Mouse (Mus musculus) fibroblast of lung, adult 2 months (primary cell): ENCODE results near the gene Gm20388.

Experiments used
- DNase-seq: peaks from one replicate; pipeline ENCODE4 v3.0.0-alpha.2; 2011; ENCODE audit warnings: low read depth

Gene Gm20388

DNA sequence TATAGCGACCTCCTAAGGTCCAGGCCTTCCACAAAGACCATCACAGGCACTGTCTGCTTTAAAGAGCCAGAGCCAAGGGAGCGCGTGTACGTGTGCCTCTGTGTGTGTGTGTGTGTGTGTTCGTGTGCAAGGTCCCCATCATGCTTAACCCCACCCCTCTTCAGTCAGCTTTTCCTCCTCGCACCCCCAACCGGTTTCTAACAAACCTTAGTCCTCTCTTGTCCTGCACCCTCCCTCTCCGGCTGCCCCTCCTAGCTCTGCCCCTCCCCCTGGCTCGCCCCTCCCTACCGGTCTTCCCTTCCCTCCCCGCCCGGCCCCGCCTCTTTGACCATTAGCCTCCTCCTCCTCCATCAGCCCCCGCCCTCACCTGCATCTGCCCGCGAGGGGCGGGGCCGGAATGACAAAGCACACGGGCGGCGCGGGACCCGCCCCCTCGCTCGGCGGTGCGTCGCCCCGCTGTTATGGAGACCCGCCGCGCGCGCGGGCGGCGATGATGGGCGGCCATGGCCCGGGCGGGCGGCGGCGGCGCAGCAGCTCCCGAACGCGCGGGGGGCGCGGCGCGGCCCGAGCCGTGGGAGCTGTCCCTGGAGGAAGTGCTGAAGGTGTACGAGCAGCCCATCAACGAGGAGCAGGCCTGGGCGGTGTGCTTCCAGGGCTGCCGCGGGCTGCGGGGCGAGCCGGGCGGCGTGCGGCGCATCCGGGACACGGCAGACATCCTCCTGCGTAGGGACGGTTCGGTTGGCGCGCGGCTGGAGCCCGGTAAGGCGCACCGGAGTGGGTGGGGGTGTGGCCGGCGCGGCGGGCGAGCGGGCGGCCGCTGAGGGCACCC is 3421.8 kb downstream of the Gm20388 start, which contains the start of gene Spire2:
TSS of gene Spire2 (plus strand) at position 452 of the 829 bp plus-strand sequence.
- DNase-seq: no peak

DNA sequence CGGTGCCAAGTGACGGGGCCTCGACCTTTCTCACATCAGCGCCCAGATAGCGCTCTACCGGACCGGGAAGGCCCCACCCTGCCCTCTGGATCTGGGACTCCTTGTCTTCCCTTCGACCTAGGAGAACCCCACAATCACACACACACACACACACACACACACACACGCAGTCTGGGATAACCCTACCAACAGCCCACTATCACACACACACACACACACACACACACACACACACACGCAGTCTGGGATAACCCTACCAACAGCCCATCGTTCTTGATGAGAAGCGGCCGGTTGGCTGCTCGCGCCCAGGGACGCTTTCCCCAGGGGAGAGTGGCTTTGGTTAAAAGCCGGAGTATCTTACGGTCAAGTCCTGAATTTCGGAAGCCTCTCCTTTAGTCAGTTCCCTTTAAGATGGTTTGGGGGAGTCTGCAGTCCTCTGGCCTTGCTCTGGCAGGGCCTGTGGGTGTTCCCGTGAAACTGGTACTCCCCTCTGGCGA is 3422.5 kb downstream of the Gm20388 start:
- no peak for DNase-seq

DNA sequence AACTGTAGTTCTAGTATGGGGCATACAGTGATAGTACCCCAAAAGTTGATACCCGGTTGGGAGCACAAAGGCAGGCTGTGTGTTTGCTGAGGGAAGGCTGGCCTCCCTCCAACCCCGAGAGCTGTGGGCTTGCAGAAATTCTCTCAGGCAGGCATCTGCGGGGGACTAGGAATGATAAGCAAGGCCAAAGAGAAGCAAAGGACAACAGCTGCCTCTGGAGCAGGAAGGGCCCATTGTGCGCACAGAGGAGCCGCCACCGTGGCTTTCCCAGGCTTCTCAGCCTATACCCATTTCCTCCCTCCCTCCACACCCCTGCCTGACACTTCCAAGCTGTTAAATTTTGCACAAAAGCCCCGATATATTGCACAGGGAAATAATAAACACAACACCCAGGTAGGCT is 3423.2 kb downstream of the Gm20388 start:
- no peak for DNase-seq

DNA sequence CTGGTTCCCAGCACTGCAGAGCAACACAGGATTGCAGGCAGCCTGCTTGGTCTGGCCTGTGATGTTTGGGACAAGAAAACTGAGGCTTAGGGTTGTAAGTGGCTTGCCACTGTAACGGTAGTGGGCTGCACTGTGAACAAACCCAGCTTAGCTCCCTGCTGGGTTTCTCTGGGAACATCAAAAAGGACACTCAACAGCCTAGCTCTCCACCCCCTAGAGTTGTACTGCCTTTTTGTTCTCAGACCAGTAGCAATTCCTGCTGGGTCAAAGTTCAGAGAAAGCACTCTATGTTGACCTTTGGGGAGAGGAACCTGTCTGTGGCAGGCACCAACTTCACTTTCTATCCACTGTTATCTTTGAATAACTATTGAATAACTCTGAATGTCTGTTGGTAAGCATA is 3423.8 kb downstream of the Gm20388 start:
- no peak for DNase-seq

DNA sequence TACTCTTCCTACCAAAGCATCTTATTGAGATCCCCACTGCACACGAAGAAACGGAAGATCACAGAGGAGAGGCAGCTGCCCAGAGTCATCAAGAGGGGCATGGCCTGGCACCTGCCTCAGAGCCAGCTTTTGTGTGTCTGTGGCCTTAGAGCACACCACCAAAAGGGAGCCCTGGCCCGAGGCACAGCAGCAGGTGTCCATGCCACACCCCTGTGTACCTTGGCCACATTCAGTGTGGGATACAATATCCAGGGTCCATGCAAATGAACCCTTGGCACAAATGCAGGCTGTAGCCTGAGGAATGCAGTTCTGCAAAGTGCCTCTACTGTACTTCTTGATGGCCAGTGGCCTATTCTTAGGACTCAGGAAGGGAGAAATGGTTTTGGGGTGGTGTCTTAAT is 3426.8 kb downstream of the Gm20388 start:
- DNase-seq: no peak

DNA sequence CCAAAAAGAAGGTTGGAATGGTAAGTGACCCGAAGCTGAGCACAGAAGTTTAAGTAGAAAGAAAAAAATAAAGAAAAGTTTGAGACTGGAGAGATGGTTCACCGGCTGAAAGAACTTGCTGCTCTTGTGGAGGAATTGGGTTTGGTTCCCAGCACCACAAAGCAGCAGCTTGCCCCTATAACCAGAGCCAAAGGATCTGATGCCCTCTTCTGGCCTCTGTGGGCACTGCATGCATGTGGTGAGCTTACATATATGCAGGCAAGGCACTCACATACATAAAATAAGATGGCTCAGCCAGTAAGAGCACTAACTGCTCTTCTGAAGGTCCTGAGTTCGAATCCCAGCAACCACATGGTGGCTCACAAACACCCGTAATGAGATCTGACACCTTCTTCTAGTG is 3429.4 kb downstream of the Gm20388 start:
- DNase-seq: no peak

DNA sequence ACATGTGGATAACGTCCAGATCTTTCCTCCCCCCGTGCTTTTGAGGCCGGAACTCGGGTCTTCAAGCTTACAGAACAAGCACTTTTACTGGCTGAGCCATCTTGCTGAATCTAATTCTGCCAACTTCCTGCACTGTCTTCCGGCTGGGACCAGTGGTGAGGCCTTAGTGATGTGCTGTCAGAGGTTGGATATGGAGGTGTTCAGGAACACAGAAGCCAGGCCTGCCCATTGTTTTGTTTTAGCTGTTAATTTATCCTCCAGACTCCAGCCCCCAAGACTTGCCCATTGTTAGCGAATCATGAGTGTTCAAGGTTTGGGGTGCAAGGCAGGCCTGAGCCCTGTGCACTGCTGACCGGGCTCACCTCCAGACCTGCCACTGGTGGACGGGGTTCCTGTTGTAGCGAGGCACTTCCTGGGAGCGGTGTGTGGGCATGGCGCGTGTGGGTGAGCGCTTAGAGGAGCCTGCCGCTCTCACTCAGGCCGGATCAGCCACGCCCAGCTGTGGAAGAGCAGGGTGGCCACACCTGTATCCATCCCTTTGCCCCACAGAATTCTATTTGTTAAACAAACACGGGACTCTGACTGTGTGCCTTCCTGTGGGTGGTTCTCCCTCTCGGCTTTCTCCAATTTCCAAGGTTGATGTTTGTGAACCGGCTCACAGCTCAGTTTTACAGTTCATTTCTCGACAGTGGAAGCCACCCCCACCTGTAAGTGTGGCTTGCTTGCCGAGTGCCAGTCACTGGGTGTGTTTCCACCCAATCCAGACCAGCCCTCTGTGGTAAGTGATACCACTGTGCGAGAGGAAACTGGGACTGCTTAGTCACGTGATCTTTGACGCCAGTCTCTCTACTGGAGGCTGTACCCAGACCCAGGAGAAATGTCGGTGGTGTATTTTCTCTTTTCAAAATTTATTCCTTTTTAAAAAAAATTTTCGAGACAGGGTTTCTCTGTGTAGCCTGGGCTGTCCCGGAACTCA is 3430.7 kb downstream of the Gm20388 start:
- DNase-seq: no peak

DNA sequence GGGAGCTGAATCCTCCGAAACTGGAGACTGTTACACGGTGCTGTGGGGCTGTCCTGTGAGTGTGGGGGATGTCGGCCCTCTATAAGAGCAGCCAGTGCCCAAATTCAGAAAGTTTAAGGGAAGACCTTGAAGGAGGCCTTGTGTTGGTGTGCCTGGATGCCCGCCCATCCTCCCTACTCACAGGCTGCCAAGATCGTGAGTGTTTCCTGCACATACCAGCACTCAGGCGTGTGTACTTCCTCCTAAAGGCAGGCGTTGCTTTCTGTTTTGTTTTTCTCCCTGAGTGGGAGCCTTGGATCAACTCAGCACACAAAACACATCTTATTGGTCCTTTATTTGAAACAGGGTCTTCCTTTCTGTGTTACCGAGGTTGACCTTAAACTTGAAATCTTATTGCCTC is 3431.6 kb downstream of the Gm20388 start:
- no peak for DNase-seq

DNA sequence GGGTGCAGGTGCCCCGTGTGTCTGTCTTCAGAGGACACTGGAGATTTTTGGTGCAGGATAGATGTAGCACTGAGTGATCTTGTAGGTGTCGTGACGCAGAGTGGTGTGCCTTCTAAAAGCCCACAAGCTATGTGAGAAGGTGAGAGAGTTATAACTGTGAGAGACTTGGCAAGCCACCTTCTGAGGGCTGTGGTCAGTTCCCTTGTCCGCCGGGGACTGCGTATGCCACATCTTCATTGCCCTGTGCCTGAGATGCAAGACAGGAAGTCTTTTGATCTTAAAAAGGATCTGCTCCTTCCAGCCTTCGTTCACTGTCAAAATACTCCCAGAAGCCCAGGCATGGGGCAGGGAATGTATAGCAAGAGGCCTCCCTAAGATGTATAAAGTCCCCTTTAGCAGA is 3432.3 kb downstream of the Gm20388 start:
- DNase-seq: no peak

DNA sequence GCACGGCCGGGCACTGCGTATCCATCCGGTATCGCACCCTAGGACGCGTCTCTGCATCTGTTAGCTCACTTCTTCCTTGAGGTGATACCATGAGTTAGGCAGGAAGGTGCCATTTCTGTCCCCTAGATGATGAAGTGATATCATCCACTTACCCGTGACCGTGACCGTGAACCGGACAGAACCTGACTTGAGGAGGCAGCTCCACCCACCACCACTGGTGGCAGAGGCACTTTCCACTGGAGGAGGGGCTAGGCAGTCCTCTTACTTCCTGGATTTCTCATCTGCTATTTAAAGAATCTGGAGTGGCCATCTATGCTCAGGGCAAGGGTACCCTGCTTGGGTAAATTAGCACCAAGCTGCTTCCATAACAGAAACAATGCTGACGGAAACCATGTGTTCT is 3432.8 kb downstream of the Gm20388 start:
- no peak for DNase-seq

DNA sequence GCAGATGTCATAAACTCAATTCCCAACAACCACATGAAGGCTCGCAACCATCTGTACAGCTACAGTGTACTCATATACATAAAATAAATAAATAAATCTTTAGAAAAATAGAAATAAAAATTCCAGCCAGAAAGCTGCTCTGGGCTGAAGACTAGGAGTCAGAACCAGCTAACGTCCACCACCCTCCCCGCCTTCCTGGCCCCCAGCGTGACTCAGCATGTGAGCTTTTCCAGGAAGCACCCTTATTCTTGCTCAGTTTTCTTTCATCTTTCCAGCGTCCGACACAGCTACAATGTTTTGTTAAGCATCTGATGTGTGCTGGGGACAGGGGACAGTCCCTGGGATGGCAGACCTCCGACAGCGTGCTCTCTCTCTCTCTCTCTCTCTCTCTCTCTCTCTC is 3434.5 kb downstream of the Gm20388 start:
- no peak for DNase-seq

DNA sequence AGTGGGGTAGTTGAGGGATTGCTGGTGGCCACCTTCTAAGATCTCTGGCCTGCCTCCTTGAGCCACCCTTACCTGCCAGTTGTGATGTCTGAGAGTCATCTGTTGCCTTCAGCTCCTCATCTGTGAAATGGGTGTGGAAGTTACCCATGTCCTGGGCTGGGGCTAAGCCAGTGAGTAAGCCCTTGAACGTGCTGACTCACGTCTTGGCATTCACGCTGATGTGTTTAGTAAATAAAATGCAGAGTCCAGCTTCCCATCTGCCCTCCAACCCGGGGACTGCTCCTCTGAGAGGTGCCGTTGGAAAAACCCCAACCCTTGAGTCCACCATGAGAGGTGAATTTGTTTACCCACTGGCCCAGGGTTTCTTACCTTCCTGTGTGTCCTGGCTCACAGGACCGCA is 3435.2 kb downstream of the Gm20388 start:
- DNase-seq: no peak

DNA sequence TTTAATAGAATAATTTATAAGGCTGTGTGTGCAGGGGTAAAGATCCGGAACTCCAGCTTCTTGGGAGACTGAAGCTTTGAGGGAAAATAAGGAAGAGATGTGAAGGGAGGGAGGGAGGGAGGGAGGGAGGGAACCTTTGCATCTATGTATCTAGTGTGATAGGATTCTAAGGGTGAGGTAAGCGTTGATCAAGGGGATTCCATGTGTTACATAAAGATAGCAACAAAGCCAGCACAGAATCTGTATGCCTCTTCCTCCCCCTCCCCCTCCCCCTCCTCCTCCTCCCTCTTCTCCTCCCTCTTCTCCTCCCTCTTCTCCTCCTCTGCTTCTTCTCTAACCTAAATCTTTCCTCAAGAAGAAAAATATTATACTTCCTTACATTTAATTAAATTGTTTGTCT is 3436.7 kb downstream of the Gm20388 start:
- no peak for DNase-seq

DNA sequence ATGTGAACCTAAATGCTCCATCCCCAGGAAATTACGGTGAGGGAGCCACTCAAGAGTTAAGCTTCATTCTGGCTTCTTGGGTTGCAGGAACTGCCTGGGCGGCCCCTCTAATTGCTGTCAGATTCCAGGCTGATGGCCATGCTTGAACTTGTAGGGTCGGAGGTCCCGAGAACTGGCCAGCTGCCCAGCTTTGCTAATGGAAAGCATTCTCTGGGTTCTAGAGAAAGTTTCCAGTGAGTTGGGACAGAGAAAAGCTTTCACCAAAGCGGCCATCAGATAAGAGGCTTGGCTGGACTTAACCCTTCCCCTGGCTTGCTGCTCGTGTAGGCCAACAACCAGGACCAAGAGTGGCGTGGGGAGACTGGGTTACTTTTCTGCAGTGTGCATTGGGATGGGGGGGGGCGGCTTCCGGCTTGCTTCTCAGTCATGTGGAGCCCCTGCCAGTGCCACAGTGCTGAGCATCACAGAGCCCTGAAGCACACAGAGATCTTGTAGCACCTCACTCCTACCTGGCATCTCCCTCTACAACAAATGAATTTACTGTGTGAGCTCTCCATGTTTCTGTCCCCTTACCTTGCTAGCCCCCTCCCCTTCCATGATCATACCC is 3437.7 kb downstream of the Gm20388 start:
- peak; percentile 45 for DNase-seq

DNA sequence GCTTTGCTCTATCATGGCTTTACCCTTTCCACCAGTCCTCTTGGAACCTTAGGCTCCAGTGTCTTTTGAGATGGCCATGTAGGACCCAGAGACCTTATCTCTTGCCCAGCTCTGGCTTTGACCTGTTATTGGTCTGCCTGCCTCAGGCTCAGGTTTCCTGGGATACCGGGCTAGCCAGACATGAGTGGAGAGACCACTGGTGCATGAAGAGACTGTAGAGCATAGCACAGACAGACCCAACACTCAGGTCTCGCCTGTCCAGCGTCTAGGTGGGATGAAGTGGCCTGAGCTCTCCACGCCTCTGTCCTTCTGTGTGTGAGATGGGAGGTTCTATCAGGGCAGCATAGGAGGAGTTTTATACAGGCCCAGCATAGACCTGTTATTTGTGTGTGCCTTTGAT is 3438.4 kb downstream of the Gm20388 start:
- DNase-seq: no peak

DNA sequence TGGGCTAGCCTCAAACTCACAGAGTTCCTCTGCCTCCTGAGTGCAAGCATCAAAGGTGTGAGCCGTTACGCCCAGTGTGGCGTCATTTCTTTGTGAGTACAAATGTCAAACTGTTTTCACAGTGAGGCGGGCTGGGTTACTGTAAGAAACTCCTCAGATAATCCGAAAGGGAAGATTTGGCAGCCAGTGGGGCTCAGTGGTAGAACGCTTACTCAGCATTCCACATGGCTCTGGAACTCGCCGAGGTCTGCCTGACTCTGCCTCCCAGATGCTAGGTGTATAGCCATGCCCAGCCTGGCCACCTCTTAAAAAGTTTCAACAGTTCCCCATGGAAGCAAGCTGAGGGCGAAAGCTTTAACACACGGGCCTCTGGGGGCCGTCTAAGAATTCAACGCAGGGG is 3441.5 kb downstream of the Gm20388 start:
- no peak for DNase-seq

DNA sequence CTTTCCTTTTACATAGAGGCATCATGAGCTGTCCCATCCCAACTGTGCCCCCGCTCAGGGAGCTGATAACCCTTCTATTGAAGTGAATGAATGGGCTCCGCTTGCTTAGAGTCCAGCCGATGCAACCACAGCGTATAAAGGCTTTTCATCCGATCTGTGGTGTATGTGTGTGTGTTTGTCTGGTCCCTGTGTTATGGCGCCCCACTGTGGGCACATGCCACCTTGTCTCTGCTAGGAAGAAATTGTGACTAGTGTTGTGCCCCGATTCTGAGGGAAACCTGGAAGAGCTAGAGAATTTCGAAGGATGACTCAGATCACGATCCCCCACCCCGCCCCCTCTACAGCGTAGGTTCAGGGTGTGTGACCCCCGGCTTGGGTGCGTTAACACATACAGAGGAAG is 3442.1 kb downstream of the Gm20388 start:
- DNase-seq: no peak

DNA sequence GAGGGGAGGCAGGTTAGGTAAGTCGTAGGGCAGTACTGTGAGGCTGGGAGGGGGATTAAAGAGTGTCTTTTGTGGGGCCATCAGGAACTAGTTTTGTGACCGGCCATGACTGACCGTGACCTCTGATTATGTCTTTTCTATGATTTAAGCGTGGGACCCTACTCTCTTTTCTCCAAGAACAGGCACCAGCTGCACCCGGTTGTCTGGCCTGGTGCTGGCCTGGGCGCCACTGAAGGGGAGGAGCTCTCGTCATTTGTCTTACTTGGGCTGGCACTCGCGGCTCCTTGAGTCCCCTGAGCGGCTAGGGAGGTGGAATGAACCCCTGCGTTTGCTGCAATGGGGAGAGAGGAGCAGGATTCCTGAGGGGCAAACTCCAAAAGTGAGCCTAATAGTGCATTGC is 3442.6 kb downstream of the Gm20388 start:
- no peak for DNase-seq

DNA sequence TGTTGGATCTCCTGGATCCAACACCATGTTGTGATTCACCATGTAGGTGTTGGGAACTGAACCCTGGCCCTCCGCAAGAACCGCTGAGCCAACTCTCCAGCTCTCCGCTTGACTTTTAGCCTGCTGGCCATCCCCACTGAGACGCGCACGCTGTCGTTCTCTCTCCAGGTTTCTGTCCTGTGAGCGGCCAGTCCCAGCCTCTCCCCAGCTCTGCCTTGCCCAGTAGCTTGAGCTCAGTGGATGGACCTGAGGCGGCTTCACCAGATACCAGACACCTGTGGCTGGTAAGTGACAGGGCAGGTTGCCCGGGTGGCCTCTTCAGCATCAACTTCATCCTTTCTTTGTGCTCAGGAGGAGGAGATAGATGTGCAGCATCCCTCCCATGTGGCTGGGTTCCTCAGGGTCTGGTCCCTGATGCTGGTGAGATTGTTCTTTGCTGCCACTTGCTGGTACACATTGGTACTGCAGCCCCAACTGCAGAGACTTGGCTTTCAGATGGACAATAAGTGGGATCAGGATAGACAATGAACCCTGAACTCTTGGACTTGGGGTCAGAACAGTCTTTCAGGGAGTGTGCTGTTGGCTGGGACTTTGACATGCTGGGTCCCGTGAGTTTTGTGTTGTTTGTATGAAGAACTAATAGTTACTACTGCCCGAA is 3450.6 kb downstream of the Gm20388 start:
- DNase-seq: peak; percentile 37

DNA sequence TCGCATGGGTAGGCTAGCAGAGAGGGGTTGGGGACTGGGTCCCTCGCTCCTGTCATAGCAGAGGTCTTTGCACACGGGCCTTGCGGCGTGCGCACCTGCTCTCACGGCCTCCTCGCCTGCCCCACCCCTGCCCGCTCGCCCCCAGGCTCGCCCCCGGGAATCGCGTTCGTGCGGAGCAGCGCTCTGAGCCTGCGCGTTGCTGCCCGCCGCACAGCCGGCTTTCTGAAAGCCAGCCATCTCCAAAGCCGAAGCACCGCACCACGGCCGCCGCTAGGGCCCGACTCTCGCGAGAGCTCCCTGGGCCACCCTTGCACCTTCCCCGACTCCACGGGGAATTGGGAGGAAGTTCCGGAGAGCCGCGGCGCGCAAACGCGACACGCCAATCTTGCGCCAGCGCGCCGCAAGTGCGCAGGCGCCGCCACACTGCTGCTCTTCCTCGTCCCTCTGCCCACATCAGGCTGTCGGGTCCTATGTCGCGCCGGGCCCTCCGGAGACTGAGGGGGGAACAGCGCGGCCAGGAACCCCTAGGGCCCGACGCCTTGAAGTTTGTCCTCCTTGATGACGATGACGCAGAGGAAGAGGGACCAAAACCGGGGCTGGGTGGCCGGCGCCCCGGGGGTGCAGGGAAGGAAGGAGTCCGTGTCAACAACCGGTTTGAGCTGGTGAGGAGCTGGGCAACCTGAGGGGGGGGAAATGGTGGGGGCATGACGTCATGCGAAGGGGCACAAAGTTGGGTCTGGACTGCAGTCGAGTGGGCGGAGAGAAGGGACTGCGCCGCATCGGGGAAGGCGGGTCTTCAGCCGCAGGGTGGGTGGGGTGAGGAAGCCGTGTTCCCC is 3463.0 kb downstream of the Gm20388 start, which contains the start of gene Tcf25:
TSS of gene Tcf25 (plus strand) at position 351 of the 836 bp plus-strand sequence.
- DNase-seq: peak; percentile 86

DNA sequence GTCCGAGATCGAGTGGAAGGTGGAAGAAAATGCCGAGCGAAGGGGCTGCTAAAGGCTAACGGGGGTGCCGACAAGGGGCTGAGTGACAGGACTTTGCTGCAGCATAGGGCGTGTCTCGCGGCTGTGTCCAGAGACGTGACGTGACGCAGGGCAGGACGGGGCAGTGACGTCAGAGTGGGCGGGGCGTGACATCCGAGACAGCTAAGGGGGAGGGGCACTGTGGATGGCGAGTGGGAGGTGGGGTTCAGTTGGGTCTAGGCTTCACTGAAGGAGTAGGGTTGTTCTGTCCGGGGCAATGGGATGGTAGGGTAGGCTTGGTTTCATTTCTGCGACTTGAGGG is 3463.6 kb downstream of the Gm20388 start:
- DNase-seq: peak; percentile 72
